Mouse (Mus musculus) CH12.LX (cell line): ENCODE measurements at regions not wholly inside any gene's neighbourhood (a gene's known extent, or its start where the extent isn't known, plus 50 kb on each side); places are given as distances from the start of the nearest gene placed in this dataset.

Experiments used
- DNase-seq: peaks from one replicate; pipeline ENCODE4 v3.0.0-alpha.2; 2013; ENCODE audit errors: extremely low read depth
- H3K27ac ChIP-seq: 2 replicates; pipeline ENCODE4 v1.5.1; 2012; ENCODE audit warnings: low read depth, mild to moderate bottlenecking, control low read depth, moderate library complexity; ENCODE audit not compliant: insufficient read depth
- H3K27me3 ChIP-seq: replicated peaks from 2 replicates; pipeline ENCODE3; 2012; ENCODE audit warnings: inconsistent platforms
- H3K36me3 ChIP-seq, 2 experiments: replicated peaks in 1 of 2; 2 replicates each; pipeline versions ENCODE3 to v1.6.1; 2012; ENCODE audit warnings: inconsistent platforms in 1 of 2, low read length in 1 of 2, mild to moderate bottlenecking in 1 of 2, mixed read lengths in 1 of 2, moderate library complexity in 1 of 2; ENCODE audit not compliant: control insufficient read depth in 1 of 2, insufficient read depth in 1 of 2
- H3K4me1 ChIP-seq, 2 experiments: 2 replicates each; pipeline ENCODE4 v1.6.1; 2012; ENCODE audit warnings: inconsistent platforms in 1 of 2, moderate library complexity in 1 of 2; ENCODE audit not compliant: insufficient read depth in 2 of 2, control insufficient read depth in 1 of 2
- H3K4me2 ChIP-seq: 2 replicates; pipeline ENCODE4 v1.6.1; 2012; ENCODE audit warnings: low read depth, mild to moderate bottlenecking, control low read depth; ENCODE audit not compliant: poor library complexity, insufficient read depth, severe bottlenecking
- H3K4me3 ChIP-seq, 3 experiments: fragments of 150-350 bp in 1 of 3; sonication (generic) in 1 of 3; replicated peaks in 1 of 3; 2 replicates each; pipeline versions ENCODE3 to v1.5.1; 2011 to 2012; ENCODE audit warnings: low read depth in 2 of 3, low read length in 2 of 3, mild to moderate bottlenecking in 2 of 3, moderate library complexity in 2 of 3, control low read depth in 1 of 3, improper control_type of control experiment in 1 of 3, inconsistent platforms in 1 of 3, mixed read lengths in 1 of 3; ENCODE audit not compliant: poor library complexity in 1 of 3
- H3K79me2 ChIP-seq: replicated peaks from 2 replicates; pipeline ENCODE4 v1.6.1; 2012; ENCODE audit warnings: mild to moderate bottlenecking, moderate library complexity; ENCODE audit not compliant: control insufficient read depth, poor library complexity, insufficient read depth, severe bottlenecking; ENCODE audit errors: extremely low read depth
- H3K9ac ChIP-seq: 2 replicates; pipeline ENCODE4 v1.6.1; 2012; ENCODE audit warnings: low read depth, mild to moderate bottlenecking, control low read depth, moderate library complexity; ENCODE audit not compliant: insufficient read depth
- H3K9me3 ChIP-seq: replicated peaks from 2 replicates; pipeline ENCODE3; 2012; ENCODE audit warnings: low read length, inconsistent platforms, mixed read lengths
- BHLHE40 ChIP-seq: IDR thresholded peaks from 2 replicates; pipeline ENCODE4 v1.6.1; 2011; ENCODE audit warnings: mild to moderate bottlenecking, low read depth, low read length, improper control_type of control experiment
- CHD1 ChIP-seq: IDR thresholded peaks from 2 replicates; pipeline ENCODE4 v1.6.1; 2012; ENCODE audit warnings: low read depth, low read length, improper control_type of control experiment, inconsistent platforms
- CHD2 ChIP-seq: IDR thresholded peaks from 2 replicates; pipeline ENCODE4 v1.6.1; 2011; ENCODE audit warnings: low read length, improper control_type of control experiment
- E2F4 ChIP-seq: IDR thresholded peaks from 2 replicates; pipeline ENCODE4 v1.6.1; 2011; ENCODE audit warnings: low read depth, low read length, improper control_type of control experiment; ENCODE audit not compliant: insufficient replicate concordance
- ELF1 ChIP-seq: IDR thresholded peaks from 2 replicates; pipeline ENCODE4 v1.6.1; 2014; ENCODE audit warnings: low read depth, mild to moderate bottlenecking, inconsistent platforms, low read length, improper control_type of control experiment
- ETS1 ChIP-seq: conservative IDR thresholded peaks from 2 replicates; pipeline ENCODE4 v1.6.1; 2012; ENCODE audit warnings: low read depth, mild to moderate bottlenecking, inconsistent platforms, low read length, improper control_type of control experiment, moderate library complexity
- HCFC1 ChIP-seq: IDR thresholded peaks from 2 replicates; pipeline ENCODE4 v1.6.1; 2012; ENCODE audit warnings: low read depth, mild to moderate bottlenecking, inconsistent platforms, low read length, improper control_type of control experiment
- IRF4 ChIP-seq: IDR thresholded peaks from 2 replicates; pipeline ENCODE4 v1.6.1; 2014; ENCODE audit warnings: low read depth, mild to moderate bottlenecking, inconsistent platforms, low read length, improper control_type of control experiment
- JUN ChIP-seq: IDR thresholded peaks from 2 replicates; pipeline ENCODE4 v1.6.1; 2011; ENCODE audit warnings: low read depth, mild to moderate bottlenecking, low read length, improper control_type of control experiment, moderate library complexity; ENCODE audit not compliant: insufficient read depth
- MAFK ChIP-seq: IDR thresholded peaks from 2 replicates; pipeline ENCODE4 v1.6.1; 2011; ENCODE audit warnings: low read length, improper control_type of control experiment; ENCODE audit not compliant: insufficient replicate concordance
- MYC ChIP-seq: IDR thresholded peaks from 2 replicates; pipeline ENCODE4 v1.6.1; 2011; ENCODE audit warnings: low read depth, mild to moderate bottlenecking, improper control_type of control experiment, low read length
- PAX5 ChIP-seq: IDR thresholded peaks from 2 replicates; pipeline ENCODE4 v1.6.1; 2012; ENCODE audit warnings: low read length, inconsistent platforms, mixed read lengths
- POLR2A ChIP-seq: IDR thresholded peaks from 2 replicates; pipeline ENCODE4 v1.6.1; 2011; ENCODE audit warnings: low read depth, mild to moderate bottlenecking, improper control_type of control experiment, low read length
- SIN3A ChIP-seq: IDR thresholded peaks from 2 replicates; pipeline ENCODE4 v1.6.1; 2012; ENCODE audit warnings: low read length, improper control_type of control experiment, inconsistent platforms
- TCF12 ChIP-seq: IDR thresholded peaks from 2 replicates; pipeline ENCODE4 v1.6.1; 2014; ENCODE audit warnings: low read depth, mild to moderate bottlenecking, inconsistent platforms, low read length, improper control_type of control experiment
- UBTF ChIP-seq: IDR thresholded peaks from 2 replicates; pipeline ENCODE4 v1.6.1; 2012; ENCODE audit warnings: low read depth, mild to moderate bottlenecking, inconsistent platforms, low read length, improper control_type of control experiment, moderate library complexity
- ZC3H11A ChIP-seq: IDR thresholded peaks from 2 replicates; pipeline ENCODE4 v1.6.1; 2012; ENCODE audit warnings: low read depth, mild to moderate bottlenecking, inconsistent platforms, low read length, improper control_type of control experiment
- ZKSCAN1 ChIP-seq: IDR thresholded peaks from 2 replicates; pipeline ENCODE4 v1.6.1; 2012; ENCODE audit warnings: low read depth, inconsistent platforms, low read length, improper control_type of control experiment, borderline replicate concordance
- dilution Hi-C: fragments of 300-500 bp; cut with MboI; formaldehyde crosslinking; loops from 2 replicates; pipeline ENCODE4 v1.14.3; 2020; ENCODE audit warnings: low sequenced_read_pairs; ENCODE audit not compliant: extremely low pct_unique_long_range_greater_than_20kb, extremely low pct_ligation_motif_present
- in situ Hi-C: fragments of 300-500 bp; cut with MboI; formaldehyde crosslinking; loops from 3 replicates; pipeline ENCODE4 v1.14.3; 2019; ENCODE audit warnings: low sequenced_read_pairs, low pct_ligation_motif_present, low pct_unique_long_range_greater_than_20kb, mixed read lengths

- H3K79me2 ChIP-seq, result no peaks in the 10 kb centered on the region
- no peak overlapping the region for H3K27ac ChIP-seq
- dilution Hi-C loops (no loop called here), in situ Hi-C loops (no loop called here)
- H3K4me2 ChIP-seq, result no peak overlapping the region
- H3K4me3 ChIP-seq, result no peak overlapping the region
- no peak for DNase-seq
- H3K36me3 ChIP-seq, result no peaks in the 10 kb centered on the region
- H3K27me3 ChIP-seq, result no peaks in the 10 kb centered on the region
- TF ChIP-seq PAX5 (no peak), CHD2 (no peak), IRF4 (no peak), ETS1 (no peak), CHD1 (no peak)
- no peaks in the 10 kb centered on the region for H3K9me3 ChIP-seq
- no peak overlapping the region for H3K9ac ChIP-seq
- peaks cover 0 to 11% of the 10 kb centered on the region in 2 experiments; a peak in 2 of 4 replicates for H3K4me1 ChIP-seq
Measured at GRCm38 (mm10) chr13:107711341-107711994, 332.8 kb upstream of the Smim15 start.

- H3K4me2 ChIP-seq, result no peak overlapping the region
- no peaks in the 10 kb centered on the region for H3K79me2 ChIP-seq
- H3K36me3 ChIP-seq, result no peaks in the 10 kb centered on the region
- no peak for DNase-seq
- H3K4me1 ChIP-seq, result peaks cover 0 to 11% of the 10 kb centered on the region in 2 experiments; a peak in 2 of 4 replicates
- H3K9ac ChIP-seq, result no peak overlapping the region
- no peak overlapping the region for H3K4me3 ChIP-seq
- H3K9me3 ChIP-seq, result no peaks in the 10 kb centered on the region
- in situ Hi-C loops, result no loop called here
- no peaks in the 10 kb centered on the region for H3K27me3 ChIP-seq
- H3K27ac ChIP-seq, result no peak overlapping the region
- dilution Hi-C loops, result no loop called here
- TF ChIP-seq POLR2A (no peak), CHD1 (no peak), SIN3A (no peak), ZC3H11A (no peak), HCFC1 (no peak), MYC (no peak), IRF4 (no peak), BHLHE40 (no peak), TCF12 (no peak), E2F4 (no peak), UBTF (no peak), ELF1 (no peak), JUN (no peak), CHD2 (no peak), MAFK (no peak), ZKSCAN1 (no peak), ETS1 (no peak)
Measured at GRCm38 (mm10) chr13:107710368-107710767, 333.9 kb upstream of the Smim15 start.
